ENCODE assay signal across 30 mouse cellular contexts in the genomic region with DNA sequence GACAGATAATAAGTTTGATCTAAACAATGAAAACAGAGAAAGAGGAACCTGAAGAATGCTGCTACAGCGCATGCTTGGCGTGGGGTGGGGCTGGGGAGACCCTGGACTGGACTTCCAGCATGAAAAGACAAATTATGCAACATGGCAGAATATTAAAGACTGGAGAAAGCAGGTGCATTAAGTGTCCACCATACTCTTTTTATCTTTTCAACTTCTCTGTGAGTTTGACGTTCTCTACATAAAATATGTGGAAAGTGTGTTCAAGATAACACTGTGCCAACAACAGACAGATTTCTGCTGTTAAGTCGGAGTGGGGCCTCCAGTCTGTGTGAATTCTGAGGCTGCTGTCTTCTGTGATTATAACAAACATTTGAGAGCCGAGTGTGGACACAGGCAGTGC. TPM values are rescaled to one million over a fixed set of nuclear protein-coding genes. Genes with fewer than 3 reads are reported as not detected.
DNase-seq lines count a peak whose midpoint lies in the region; ATAC-seq and TF ChIP-seq lines count a peak whose summit lies in the region.
"Had no signal": no experiment of that assay in that cellular context is flagged by ENCODE, and none has a peak within 500 bp of the region (broad histone marks: within the 10 kb centered on the region; RNA-seq: fewer than 3 reads in every experiment).

No protein-coding gene starts in this region.

- no peak for TF ChIP-seq CTCF in midbrain, postnatal 0 days (IDR thresholded peaks at IDR 0.05)
- TF ChIP-seq CTCF in liver, postnatal 0 days (IDR thresholded peaks at IDR 0.05; ENCODE audit: low read depth): no peak

- H3K9ac ChIP-seq in liver, embryonic 12.5 days: no peak overlapping the region
- no peak overlapping the region for H3K9ac ChIP-seq in liver, embryonic 11.5 days (ENCODE audit: low read depth, low read length)
- no peak overlapping the region for H3K9ac ChIP-seq in midbrain, embryonic 11.5 days (ENCODE audit: low read length)
- no peak overlapping the region for H3K9ac ChIP-seq in midbrain, postnatal 0 days (replicated peaks; ENCODE audit: low read length, poor library complexity, severe bottlenecking)
- no peak overlapping the region for H3K9ac ChIP-seq in liver, postnatal 0 days (replicated peaks)
- no peak overlapping the region for H3K9ac ChIP-seq in stomach, embryonic 16.5 days (ENCODE audit: low read length)
- H3K9ac ChIP-seq: embryonic facial prominence, embryonic 13.5 days; forebrain, embryonic 12.5 days; heart, embryonic 15.5 days; hindbrain, embryonic 14.5 days; limb, embryonic 13.5 days had no signal

- H3K4me2 ChIP-seq in liver, embryonic 12.5 days: no peak overlapping the region
- no peak overlapping the region for H3K4me2 ChIP-seq in liver, embryonic 11.5 days
- no peak overlapping the region for H3K4me2 ChIP-seq in midbrain, embryonic 11.5 days
- no peak overlapping the region for H3K4me2 ChIP-seq in midbrain, postnatal 0 days (ENCODE audit: low read depth, low read length, poor library complexity, severe bottlenecking)
- H3K4me2 ChIP-seq in liver, postnatal 0 days (ENCODE audit: low read depth, low read length): no peak overlapping the region
- no peak overlapping the region for H3K4me2 ChIP-seq in stomach, embryonic 16.5 days (ENCODE audit: low read depth, low read length)
- H3K4me2 ChIP-seq: embryonic facial prominence, embryonic 13.5 days; forebrain, embryonic 12.5 days; heart, embryonic 15.5 days; hindbrain, embryonic 14.5 days; limb, embryonic 13.5 days had no signal

- H3K27ac ChIP-seq in liver, embryonic 12.5 days: no peak overlapping the region
- H3K27ac ChIP-seq in liver, embryonic 11.5 days (ENCODE audit: low read depth, low read length): no peak overlapping the region
- no peak overlapping the region for H3K27ac ChIP-seq in midbrain, embryonic 11.5 days (ENCODE audit: low read depth, low read length)
- H3K27ac ChIP-seq in midbrain, postnatal 0 days (ENCODE audit: low read depth, low read length): no peak overlapping the region
- H3K27ac ChIP-seq in liver, postnatal 0 days (ENCODE audit: low read depth): no peak overlapping the region
- peak overlapping the region; percentile 72 for H3K27ac ChIP-seq in stomach, embryonic 16.5 days (ENCODE audit: low read length)
- H3K27ac ChIP-seq: embryonic facial prominence, embryonic 13.5 days; forebrain, embryonic 12.5 days; heart, embryonic 15.5 days; hindbrain, embryonic 14.5 days; layer of hippocampus, adult 2 months; limb, embryonic 13.5 days had no signal

- H3K27me3 ChIP-seq in liver, embryonic 12.5 days (replicated peaks): no peaks in the 10 kb centered on the region
- no peaks in the 10 kb centered on the region for H3K27me3 ChIP-seq in liver, embryonic 11.5 days (replicated peaks; ENCODE audit: control insufficient read depth, insufficient read depth, low read length)
- no peaks in the 10 kb centered on the region for H3K27me3 ChIP-seq in midbrain, embryonic 11.5 days (ENCODE audit: control insufficient read depth, insufficient read depth, low read length)
- H3K27me3 ChIP-seq in midbrain, postnatal 0 days (ENCODE audit: insufficient read depth, low read length): no peaks in the 10 kb centered on the region
- no peaks in the 10 kb centered on the region for H3K27me3 ChIP-seq in liver, postnatal 0 days (ENCODE audit: insufficient read depth, low read length)
- no peaks in the 10 kb centered on the region for H3K27me3 ChIP-seq in stomach, embryonic 16.5 days (ENCODE audit: control insufficient read depth, insufficient read depth, low read length)
- H3K27me3 ChIP-seq: embryonic facial prominence, embryonic 13.5 days; heart, embryonic 15.5 days; limb, embryonic 13.5 days had no signal

- H3K9me3 ChIP-seq in liver, embryonic 12.5 days (replicated peaks): peaks cover 4% of the 10 kb centered on the region; the same call in 1 of the 2 replicates
- H3K9me3 ChIP-seq in liver, embryonic 11.5 days (ENCODE audit: control insufficient read depth, low read length): no peaks in the 10 kb centered on the region
- peaks cover 5% of the 10 kb centered on the region; the same call in 1 of the 2 replicates for H3K9me3 ChIP-seq in midbrain, embryonic 11.5 days (ENCODE audit: control insufficient read depth, low read length)
- H3K9me3 ChIP-seq in midbrain, postnatal 0 days (ENCODE audit: low read length): no peaks in the 10 kb centered on the region
- H3K9me3 ChIP-seq in liver, postnatal 0 days (ENCODE audit: low read length): peaks cover 6% of the 10 kb centered on the region; the same call in 1 of the 2 replicates
- no peaks in the 10 kb centered on the region for H3K9me3 ChIP-seq in stomach, embryonic 16.5 days (replicated peaks; ENCODE audit: control insufficient read depth, low read length)
- H3K9me3 ChIP-seq: embryonic facial prominence, embryonic 13.5 days; heart, embryonic 15.5 days had no signal

- 46% methylated on average over 5 of the region's 5 CpGs for WGBS in liver, embryonic 12.5 days (ENCODE audit: insufficient replicate concordance)
- WGBS in liver, embryonic 11.5 days: 44% methylated on average over 5 of the region's 5 CpGs
- 80% methylated on average over 5 of the region's 5 CpGs for WGBS in midbrain, embryonic 11.5 days
- 75% methylated on average over 5 of the region's 5 CpGs for WGBS in midbrain, postnatal 0 days
- WGBS in liver, postnatal 0 days (ENCODE audit: insufficient replicate concordance): 34% methylated on average over 5 of the region's 5 CpGs
- WGBS in stomach, embryonic 16.5 days: 34% methylated on average over 5 of the region's 5 CpGs

- 0 out of 2 replicates have a peak, but pooled peaks have one; percentile 46 for ATAC-seq in liver, embryonic 12.5 days
- no peak for ATAC-seq in liver, embryonic 11.5 days (replicated peaks; ENCODE audit: low FRiP score)
- no peak for ATAC-seq in midbrain, embryonic 11.5 days (ENCODE audit: low FRiP score)
- no peak for ATAC-seq in midbrain, postnatal 0 days (ENCODE audit: low FRiP score)
- ATAC-seq in liver, postnatal 0 days: no peak
- ATAC-seq in stomach, embryonic 16.5 days (ENCODE audit: insufficient read depth, low FRiP score): peak; percentile 27; the same call in 1 of the 2 replicates
- ATAC-seq: midbrain, embryonic 16.5 days had no signal

- DNase-seq in liver, embryonic 11.5 days (ENCODE audit: low spot score): no peak
- peak; percentile 17 for DNase-seq in midbrain, embryonic 11.5 days (ENCODE audit: low spot score, missing footprints)
- DNase-seq in midbrain, postnatal 0 days (ENCODE audit: low spot score): no peak
- DNase-seq in liver, postnatal 0 days: no peak
- no peak for DNase-seq in right cerebral cortex, postnatal 36 days (ENCODE audit: low spot score in 2 of 2)
- no peak for DNase-seq in left cerebral cortex, adult 18-20 months (ENCODE audit: low spot score in 2 of 2)
- DNase-seq: adrenal gland, postnatal 10 days; cerebellum, adult 2 months; cerebellum, postnatal 25 days; embryo, embryonic 11 days; heart, postnatal 36 days; kidney, adult 18-20 months; kidney, postnatal 10 days; lung, postnatal 14 days; right cerebral cortex, postnatal 4 days; thymus, postnatal 14 days had no signal

- H3K4me3 ChIP-seq in liver, embryonic 12.5 days: no peak overlapping the region
- H3K4me3 ChIP-seq in liver, embryonic 11.5 days (ENCODE audit: low read depth, low read length): no peak overlapping the region
- no peak overlapping the region for H3K4me3 ChIP-seq in midbrain, embryonic 11.5 days (ENCODE audit: low read depth, low read length)
- no peak overlapping the region for H3K4me3 ChIP-seq in midbrain, postnatal 0 days (ENCODE audit: low read depth, low read length)
- H3K4me3 ChIP-seq in liver, postnatal 0 days (ENCODE audit: low read depth, low read length): no peak overlapping the region
- no peak overlapping the region for H3K4me3 ChIP-seq in stomach, embryonic 16.5 days (replicated peaks; ENCODE audit: low read length)
- H3K4me3 ChIP-seq: embryonic facial prominence, embryonic 13.5 days; erythroblast, embryonic 14.5 days; forebrain, embryonic 12.5 days; heart, embryonic 15.5 days; layer of hippocampus, adult 2 months; limb, embryonic 13.5 days had no signal

- H3K4me1 ChIP-seq in liver, embryonic 12.5 days: 0 out of 2 replicates have a peak, but pooled peaks cover 13% of the 10 kb centered on the region
- H3K4me1 ChIP-seq in liver, embryonic 11.5 days (replicated peaks; ENCODE audit: control insufficient read depth, insufficient read depth, low read length): no peaks in the 10 kb centered on the region
- H3K4me1 ChIP-seq in midbrain, embryonic 11.5 days (ENCODE audit: control insufficient read depth, insufficient read depth, low read length): peaks cover 3% of the 10 kb centered on the region; the same call in 1 of the 2 replicates
- no peaks in the 10 kb centered on the region for H3K4me1 ChIP-seq in midbrain, postnatal 0 days (ENCODE audit: insufficient read depth, low read length)
- no peaks in the 10 kb centered on the region; the same call in 1 of the 2 replicates for H3K4me1 ChIP-seq in liver, postnatal 0 days (ENCODE audit: insufficient read depth)
- no peaks in the 10 kb centered on the region for H3K4me1 ChIP-seq in stomach, embryonic 16.5 days (ENCODE audit: control insufficient read depth, insufficient read depth, low read length)
- H3K4me1 ChIP-seq: forebrain, embryonic 12.5 days; heart, embryonic 15.5 days; limb, embryonic 13.5 days had no signal

- no peaks in the 10 kb centered on the region for H3K36me3 ChIP-seq in liver, embryonic 12.5 days
- no peaks in the 10 kb centered on the region for H3K36me3 ChIP-seq in liver, embryonic 11.5 days (ENCODE audit: control insufficient read depth, insufficient read depth, low read length)
- H3K36me3 ChIP-seq in midbrain, embryonic 11.5 days (ENCODE audit: control insufficient read depth, insufficient read depth, low read length): no peaks in the 10 kb centered on the region
- no peaks in the 10 kb centered on the region for H3K36me3 ChIP-seq in midbrain, postnatal 0 days (ENCODE audit: insufficient read depth, low read length)
- H3K36me3 ChIP-seq in liver, postnatal 0 days (replicated peaks; ENCODE audit: insufficient read depth, low read length): no peaks in the 10 kb centered on the region
- no peaks in the 10 kb centered on the region for H3K36me3 ChIP-seq in stomach, embryonic 16.5 days (ENCODE audit: control insufficient read depth, insufficient read depth, low read length)
- H3K36me3 ChIP-seq: embryonic facial prominence, embryonic 13.5 days; forebrain, embryonic 12.5 days; heart, embryonic 15.5 days had no signal

- TF ChIP-seq EP300 in liver, postnatal 0 days (IDR thresholded peaks at IDR 0.05; ENCODE audit: low read depth): 0 out of 2 replicates have a peak, but pooled peaks have one; percentile 25

RNA-seq across cellular contexts. Expression of a gene that starts 2.7 kb away (rescaled TPM):
- polyA plus RNA-seq in liver, embryonic 12.5 days (2016; fragmentation: Nextera tagmentation; extraction: Ambion mirVana): not detected in 2 replicates
- not detected in 2 replicates for polyA plus RNA-seq in liver, embryonic 11.5 days (2014; fragmentation: Nextera tagmentation; extraction: Ambion mirVana)
- polyA plus RNA-seq in midbrain, embryonic 11.5 days (2014; fragmentation: Nextera tagmentation; extraction: Ambion mirVana): not detected in 2 replicates
- not detected in 2 replicates for total RNA-seq in midbrain, postnatal 0 days (2014; rRNA removed)
- polyA plus RNA-seq in midbrain, postnatal 0 days (2015; fragmentation: Nextera tagmentation; extraction: Ambion mirVana): 0.31 TPM in 1 of 2 replicates, not detected in the other
- polyA plus RNA-seq in liver, postnatal 0 days (2015; fragmentation: Nextera tagmentation; extraction: Ambion mirVana): not detected in 2 replicates
- polyA plus RNA-seq in stomach, embryonic 16.5 days (2015; fragmentation: Nextera tagmentation; extraction: Ambion mirVana): 0.25 and 0.52 TPM in 2 replicates
- total RNA-seq in left cerebral cortex, adult 18-20 months (2021): not detected
- total RNA-seq: adrenal gland, postnatal 10 days; gastrocnemius, postnatal 4 days; heart, postnatal 36 days; layer of hippocampus, adult 2 months; layer of hippocampus, postnatal 25 days; left cerebral cortex, postnatal 14 days had no signal
- polyA plus RNA-seq: cerebellum, adult 2 months; embryonic facial prominence, embryonic 13.5 days; erythroblast, embryonic 14.5 days; forebrain, embryonic 12.5 days; heart, embryonic 15.5 days; hindbrain, embryonic 14.5 days; limb, embryonic 13.5 days; midbrain, embryonic 16.5 days; neural tube, embryonic 14.5 days had no signal

Comparison
In these comparisons a context has a peak if more than half of its experiments do, and no peak if none do; other contexts are left out.
1. ATAC-seq: peak in liver, embryonic 12.5 days (single experiment) and stomach, embryonic 16.5 days (single experiment); none in liver, embryonic 11.5 days (single experiment), midbrain, embryonic 11.5 days (single experiment), midbrain, postnatal 0 days (single experiment) and liver, postnatal 0 days (single experiment).